Mouse (Mus musculus) cerebellum, adult 11 months (tissue): ENCODE measurements around the gene Pde4dip.

ENCODE experiments used
- DNase-seq: peaks from one replicate; pipeline ENCODE4 v3.0.0; 2022

The Pde4dip gene

GRCm38 (mm10) chr3:97742841-97743240, 145.7 kb downstream of the Pde4dip start:
- peak; percentile 58 for DNase-seq

- DNase-seq = no peak
These were observed 152.9 kb downstream of the Pde4dip start for GRCm38 (mm10) chr3:97735575-97735974.

- DNase-seq = no peak
These were observed 154.2 kb downstream of the Pde4dip start for GRCm38 (mm10) chr3:97734259-97734658.

- no peak for DNase-seq
These were observed 155.9 kb downstream of the Pde4dip start for GRCm38 (mm10) chr3:97732622-97733021.

- DNase-seq = no peak
These were observed 157.9 kb downstream of the Pde4dip start for GRCm38 (mm10) chr3:97730624-97731023.

GRCm38 (mm10) chr3:97730131-97730530, 158.4 kb downstream of the Pde4dip start:
- DNase-seq = no peak

GRCm38 (mm10) chr3:97727801-97728200, 160.7 kb downstream of the Pde4dip start:
- DNase-seq = no peak

- no peak for DNase-seq
These were observed 169.4 kb downstream of the Pde4dip start for GRCm38 (mm10) chr3:97719116-97719515.

- DNase-seq = no peak
These were observed 172.6 kb downstream of the Pde4dip start for GRCm38 (mm10) chr3:97715922-97716321.

GRCm38 (mm10) chr3:97710881-97711280, 177.6 kb downstream of the Pde4dip start:
- DNase-seq = no peak

- no peak for DNase-seq
These were observed 178.4 kb downstream of the Pde4dip start for GRCm38 (mm10) chr3:97710134-97710533.

GRCm38 (mm10) chr3:97706561-97706960, 181.9 kb downstream of the Pde4dip start:
- no peak for DNase-seq

GRCm38 (mm10) chr3:97705508-97705907, 183.0 kb downstream of the Pde4dip start:
- DNase-seq = no peak

- no peak for DNase-seq
These were observed 185.9 kb downstream of the Pde4dip start for GRCm38 (mm10) chr3:97702448-97703080.

- no peak for DNase-seq
These were observed 187.3 kb downstream of the Pde4dip start for GRCm38 (mm10) chr3:97701198-97701597.

- no peak for DNase-seq
These were observed 189.4 kb downstream of the Pde4dip start for GRCm38 (mm10) chr3:97699061-97699460.

GRCm38 (mm10) chr3:97697291-97697690, 191.2 kb downstream of the Pde4dip start:
- no peak for DNase-seq

- no peak for DNase-seq
These were observed 191.6 kb downstream of the Pde4dip start for GRCm38 (mm10) chr3:97696866-97697265.

GRCm38 (mm10) chr3:97693806-97694205, 194.7 kb downstream of the Pde4dip start:
- no peak for DNase-seq

GRCm38 (mm10) chr3:97691443-97692017, 197.0 kb downstream of the Pde4dip start:
- DNase-seq = no peak

- DNase-seq = no peak
These were observed 197.9 kb downstream of the Pde4dip start for GRCm38 (mm10) chr3:97690590-97690989.

- no peak for DNase-seq
These were observed 199.2 kb downstream of the Pde4dip start for GRCm38 (mm10) chr3:97689289-97689688.

- DNase-seq = no peak
These were observed 202.0 kb downstream of the Pde4dip start for GRCm38 (mm10) chr3:97686372-97687117.

- no peak for DNase-seq
These were observed 204.8 kb downstream of the Pde4dip start for GRCm38 (mm10) chr3:97683560-97684195.
